ENCODE assay signal across 20 mouse cellular contexts in genomic region chr11:75325116-75325968, GRCm38 (mm10). TPM values are rescaled to one million over a fixed set of nuclear protein-coding genes. Genes with fewer than 3 reads are reported as not detected.
A peak's percentile ranks its signal among the peaks of the same experiment; 100 is the strongest.
DNase-seq lines count a peak whose midpoint lies in the region; ATAC-seq lines count a peak whose summit lies in the region.
"Had no signal": no experiment of that assay in that cellular context is flagged by ENCODE, and none has a peak within 500 bp of the region (broad histone marks: within the 10 kb centered on the region; RNA-seq: fewer than 3 reads in every experiment).

No protein-coding gene starts in this region.

- H3K4me3 ChIP-seq in heart, embryonic 11.5 days (ENCODE audit: low read depth, low read length): no peak overlapping the region
- no peak overlapping the region for H3K4me3 ChIP-seq in kidney, embryonic 16.5 days (ENCODE audit: low read length)
- H3K4me3 ChIP-seq: embryonic facial prominence, embryonic 13.5 days; hindbrain, embryonic 15.5 days; midbrain, embryonic 10.5 days had no signal

- no peaks in the 10 kb centered on the region for H3K27me3 ChIP-seq in heart, embryonic 11.5 days (ENCODE audit: control insufficient read depth, insufficient read depth, low read length)
- no peaks in the 10 kb centered on the region for H3K27me3 ChIP-seq in kidney, embryonic 16.5 days (ENCODE audit: insufficient read depth, low read length)
- H3K27me3 ChIP-seq: CH12.LX; embryonic facial prominence, embryonic 13.5 days; hindbrain, embryonic 15.5 days had no signal

- WGBS in heart, embryonic 11.5 days (ENCODE audit: insufficient replicate concordance): 74% methylated on average over 16 of the region's 16 CpGs
- WGBS in kidney, embryonic 16.5 days: 45% methylated on average over 16 of the region's 16 CpGs

- no peak overlapping the region for H3K9ac ChIP-seq in heart, embryonic 11.5 days (ENCODE audit: low read depth, low read length)
- H3K9ac ChIP-seq in kidney, embryonic 16.5 days (replicated peaks; ENCODE audit: low read length): peak overlapping the region; percentile 25; the same call in 1 of the 2 replicates
- H3K9ac ChIP-seq: embryonic facial prominence, embryonic 13.5 days; hindbrain, embryonic 15.5 days had no signal

- ATAC-seq in heart, embryonic 11.5 days (replicated peaks; ENCODE audit: insufficient number of reproducible peaks, low FRiP score, low TSS enrichment): no peak
- ATAC-seq in kidney, embryonic 16.5 days (ENCODE audit: low FRiP score, low TSS enrichment): peak; percentile 46; the same call in 1 of the 2 replicates
- ATAC-seq: forebrain, embryonic 16.5 days had no signal

- no peaks in the 10 kb centered on the region for H3K9me3 ChIP-seq in heart, embryonic 11.5 days (replicated peaks; ENCODE audit: control insufficient read depth, low read length)
- H3K9me3 ChIP-seq in kidney, embryonic 16.5 days (ENCODE audit: low read length): no peaks in the 10 kb centered on the region
- H3K9me3 ChIP-seq: embryonic facial prominence, embryonic 13.5 days; hindbrain, embryonic 15.5 days; midbrain, embryonic 10.5 days had no signal

- peak overlapping the region; percentile 7; the same call in 1 of the 2 replicates for H3K27ac ChIP-seq in heart, embryonic 11.5 days (ENCODE audit: low read depth, low read length)
- peak overlapping the region; percentile 34 for H3K27ac ChIP-seq in kidney, embryonic 16.5 days (ENCODE audit: low read length)
- H3K27ac ChIP-seq: embryonic facial prominence, embryonic 13.5 days; hindbrain, embryonic 15.5 days; kidney, postnatal 0 days; midbrain, embryonic 10.5 days had no signal

- H3K4me1 ChIP-seq in heart, embryonic 11.5 days (ENCODE audit: control insufficient read depth, insufficient read depth, low read length): no peaks in the 10 kb centered on the region
- peaks cover 25% of the 10 kb centered on the region for H3K4me1 ChIP-seq in kidney, embryonic 16.5 days (ENCODE audit: insufficient read depth, low read length)

- peaks cover 3% of the 10 kb centered on the region; the same call in 1 of the 2 replicates for H3K36me3 ChIP-seq in heart, embryonic 11.5 days (ENCODE audit: control insufficient read depth, insufficient read depth, low read length)
- peaks cover 12% of the 10 kb centered on the region; the same call in 1 of the 2 replicates for H3K36me3 ChIP-seq in kidney, embryonic 16.5 days (ENCODE audit: insufficient read depth, low read length)

- DNase-seq in heart, adult 9 months (ENCODE audit: low spot score in 2 of 2): no peak
- no peak for DNase-seq in kidney, postnatal 10 days
- peak; percentile 36 for DNase-seq in lung, postnatal 10 days
- DNase-seq in lung, postnatal 14 days: no peak
- DNase-seq in thymus, postnatal 25 days: no peak
- DNase-seq: adrenal gland, postnatal 25 days; cerebellum, adult 18-20 months; heart, postnatal 14 days; layer of hippocampus, adult 9-11 months; lung, postnatal 4 days; right cerebral cortex, postnatal 14 days; thymus, postnatal 36 days had no signal

- H3K4me2 ChIP-seq in heart, embryonic 11.5 days: no peak overlapping the region
- H3K4me2 ChIP-seq in kidney, embryonic 16.5 days (replicated peaks; ENCODE audit: low read depth, low read length): no peak overlapping the region
- H3K4me2 ChIP-seq: embryonic facial prominence, embryonic 13.5 days; hindbrain, embryonic 15.5 days had no signal

RNA-seq across cellular contexts. Expression of gene Rpa1, which starts 22.8 kb away (rescaled TPM):
- 96.3 and 103 TPM in 2 replicates for polyA plus RNA-seq in heart, embryonic 11.5 days (2014; fragmentation: Nextera tagmentation; extraction: Ambion mirVana)
- polyA plus RNA-seq in kidney, embryonic 16.5 days (2015; fragmentation: Nextera tagmentation; extraction: Ambion mirVana): 119 and 129 TPM in 2 replicates

RNA-seq across cellular contexts. Expression of gene Smyd4, which starts 22.9 kb away (rescaled TPM):
- 12.3 and 14.7 TPM in 2 replicates for polyA plus RNA-seq in heart, embryonic 11.5 days (2014; fragmentation: Nextera tagmentation; extraction: Ambion mirVana)
- polyA plus RNA-seq in kidney, embryonic 16.5 days (2015; fragmentation: Nextera tagmentation; extraction: Ambion mirVana): 14.9 and 15.3 TPM in 2 replicates
